Mouse (Mus musculus): ENCODE measurements around the gene Gse1. TPM values are rescaled to one million over a fixed set of nuclear protein-coding genes. Genes with fewer than 3 reads are reported as not detected.

Gene Gse1
- polyA plus RNA-seq, 1 experiment from 2014 or later, result 10.0 TPM

GRCm38 (mm10) chr8:120190810-120191413 lies 37.3 kb upstream of the Gse1 start:
- Histone ChIP-seq H3K4me2 (peak overlapping the region; percentile 61), H3K27me3 (no peaks in the 10 kb centered on the region), H3K9ac (peak overlapping the region; percentile 26; the same call in 1 of the 2 replicates), H3K27ac (peak overlapping the region; percentile 90), H3K4me3 (replicated peaks) (peak overlapping the region; percentile 28), H3K4me1 (peaks cover 47% of the 10 kb centered on the region), H3K36me3 (no peaks in the 10 kb centered on the region), H3K9me3 (replicated peaks) (no peaks in the 10 kb centered on the region)
- 34% methylated on average over 19 of the region's 20 CpGs for WGBS
- ATAC-seq (replicated peaks; ENCODE audit: low FRiP score), result peak; percentile 80

GRCm38 (mm10) chr8:120191633-120192032 lies 36.6 kb upstream of the Gse1 start:
- Histone ChIP-seq H3K36me3 (no peaks in the 10 kb centered on the region), H3K4me2 (peak overlapping the region; percentile 61; the same call in 1 of the 2 replicates), H3K9ac (no peak overlapping the region), H3K4me1 (peaks cover 40% of the 10 kb centered on the region), H3K27ac (peak overlapping the region; percentile 90), H3K27me3 (no peaks in the 10 kb centered on the region), H3K9me3 (replicated peaks) (no peaks in the 10 kb centered on the region), H3K4me3 (replicated peaks) (no peak overlapping the region)
- WGBS, result 72% methylated on average over 5 of the region's 5 CpGs
- ATAC-seq (replicated peaks; ENCODE audit: low FRiP score), result no peak

DNA sequence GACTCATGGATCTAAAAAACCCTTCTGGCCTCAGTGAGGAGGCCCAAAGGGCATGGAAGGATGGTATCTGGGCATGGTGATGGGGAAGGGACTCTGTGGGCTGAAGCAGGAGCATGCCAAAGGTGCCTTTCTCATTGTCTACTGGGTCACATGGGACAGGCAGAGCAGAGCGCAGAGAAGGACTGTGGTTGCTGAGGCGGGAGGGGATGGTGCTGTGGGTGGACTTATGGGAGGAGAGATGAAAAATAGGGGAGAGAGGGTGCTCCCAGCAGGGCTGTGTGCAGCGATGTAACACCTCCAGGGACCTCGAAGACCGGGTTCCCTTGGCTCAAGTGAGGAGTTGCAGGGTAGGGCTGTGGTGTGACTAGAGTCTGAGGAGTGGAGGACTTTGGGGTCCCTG lies 36.1 kb upstream of the Gse1 start:
- H3K9me3 ChIP-seq (replicated peaks), result no peaks in the 10 kb centered on the region
- H3K27ac ChIP-seq, result no peak overlapping the region
- H3K4me2 ChIP-seq, result no peak overlapping the region
- no peaks in the 10 kb centered on the region for H3K27me3 ChIP-seq
- H3K4me3 ChIP-seq (replicated peaks), result no peak overlapping the region
- 100% methylated on average over 5 of the region's 5 CpGs for WGBS
- no peak overlapping the region for H3K9ac ChIP-seq
- H3K4me1 ChIP-seq, result peaks cover 36% of the 10 kb centered on the region
- no peak for ATAC-seq (replicated peaks; ENCODE audit: low FRiP score)
- H3K36me3 ChIP-seq, result no peaks in the 10 kb centered on the region

GRCm38 (mm10) chr8:120201351-120201750 lies 26.9 kb upstream of the Gse1 start:
- peaks cover 7% of the 10 kb centered on the region; the same call in 1 of the 2 replicates for H3K9me3 ChIP-seq (replicated peaks)
- 88% methylated on average over 6 of the region's 6 CpGs for WGBS
- H3K4me1 ChIP-seq, result peaks cover 21% of the 10 kb centered on the region
- no peak overlapping the region for H3K4me3 ChIP-seq (replicated peaks)
- ATAC-seq (replicated peaks; ENCODE audit: low FRiP score), result no peak
- H3K27me3 ChIP-seq, result no peaks in the 10 kb centered on the region
- H3K4me2 ChIP-seq, result no peak overlapping the region
- H3K9ac ChIP-seq, result no peak overlapping the region
- H3K27ac ChIP-seq, result no peak overlapping the region
- H3K36me3 ChIP-seq, result no peaks in the 10 kb centered on the region

DNA sequence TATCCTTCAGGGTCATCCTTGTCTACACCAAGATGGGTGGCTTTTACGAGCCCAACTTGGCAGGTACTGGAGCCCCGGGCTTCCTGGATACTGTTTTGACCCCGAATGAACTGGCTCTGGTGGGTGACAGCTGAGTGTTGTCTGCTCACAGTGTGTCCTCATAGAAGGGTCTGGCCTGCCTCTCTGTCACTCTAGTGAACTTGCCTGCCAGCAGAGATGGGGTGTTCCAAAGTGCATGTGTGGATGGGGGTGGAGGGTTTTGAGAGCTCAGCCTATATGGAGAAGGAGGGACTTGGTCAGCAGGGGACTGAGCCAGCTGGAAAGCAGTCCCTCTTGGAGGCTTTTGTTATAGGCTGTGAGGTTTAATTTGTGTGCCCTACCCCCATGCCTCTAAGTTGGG lies 25.7 kb upstream of the Gse1 start:
- Histone ChIP-seq H3K4me2 (no peak overlapping the region), H3K9ac (no peak overlapping the region), H3K27me3 (no peaks in the 10 kb centered on the region), H3K9me3 (replicated peaks) (peaks cover 7% of the 10 kb centered on the region; the same call in 1 of the 2 replicates), H3K27ac (no peak overlapping the region), H3K4me3 (replicated peaks) (no peak overlapping the region), H3K4me1 (peaks cover 21% of the 10 kb centered on the region), H3K36me3 (no peaks in the 10 kb centered on the region)
- WGBS, result 55% methylated on average over 3 of the region's 3 CpGs
- ATAC-seq (replicated peaks; ENCODE audit: low FRiP score), result no peak; the same call in 1 of the 2 replicates

GRCm38 (mm10) chr8:120204736-120205360 lies 23.4 kb upstream of the Gse1 start:
- Histone ChIP-seq H3K36me3 (no peaks in the 10 kb centered on the region), H3K4me1 (peaks cover 29% of the 10 kb centered on the region), H3K9me3 (replicated peaks) (peaks cover 4% of the 10 kb centered on the region; the same call in 1 of the 2 replicates), H3K4me3 (replicated peaks) (no peak overlapping the region), H3K27ac (no peak overlapping the region), H3K4me2 (no peak overlapping the region), H3K9ac (no peak overlapping the region), H3K27me3 (no peaks in the 10 kb centered on the region)
- WGBS, result 64% methylated on average over 7 of the region's 7 CpGs
- peak; percentile 22; the same call in 1 of the 2 replicates for ATAC-seq (replicated peaks; ENCODE audit: low FRiP score)

DNA sequence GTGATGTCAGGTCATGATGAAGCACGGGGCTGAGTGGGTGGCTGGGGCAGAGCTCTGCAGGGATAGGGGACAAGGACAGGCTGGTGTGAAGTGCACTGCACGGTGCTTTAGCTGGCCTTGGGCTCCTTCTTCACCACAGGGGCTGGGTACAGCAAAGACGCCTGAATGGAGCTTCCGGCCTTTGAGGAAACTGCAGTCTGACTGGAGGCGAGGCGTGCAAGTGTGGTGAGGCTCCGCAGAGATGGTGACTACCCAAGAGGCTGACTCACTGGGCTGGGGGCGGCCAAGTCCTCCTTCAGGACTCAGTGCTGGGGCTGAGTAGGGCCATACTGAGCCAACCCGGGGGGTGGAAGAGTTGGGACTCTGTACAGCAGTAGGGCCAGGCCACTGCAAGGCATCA lies 22.3 kb upstream of the Gse1 start:
- Histone ChIP-seq H3K4me1 (peaks cover 39% of the 10 kb centered on the region), H3K27ac (no peak overlapping the region)
- no peak for ATAC-seq (replicated peaks; ENCODE audit: low FRiP score)

GRCm38 (mm10) chr8:120207364-120207763 lies 20.9 kb upstream of the Gse1 start:
- 84% methylated on average over 8 of the region's 8 CpGs for WGBS
- no peak overlapping the region for H3K27ac ChIP-seq

More for the DNA sequence above, 22.3 kb upstream of the Gse1 start:
- Histone ChIP-seq H3K4me3 (replicated peaks) (no peak overlapping the region), H3K9me3 (replicated peaks) (no peaks in the 10 kb centered on the region), H3K27me3 (no peaks in the 10 kb centered on the region), H3K36me3 (no peaks in the 10 kb centered on the region), H3K9ac (no peak overlapping the region), H3K4me2 (no peak overlapping the region)
- WGBS, result 70% methylated on average over 9 of the region's 9 CpGs

GRCm38 (mm10) chr8:120208113-120208512 lies 20.1 kb upstream of the Gse1 start:
- Histone ChIP-seq H3K9me3 (replicated peaks) (no peaks in the 10 kb centered on the region), H3K27me3 (peaks cover 3% of the 10 kb centered on the region; the same call in 1 of the 2 replicates), H3K4me1 (peaks cover 49% of the 10 kb centered on the region), H3K4me3 (replicated peaks) (no peak overlapping the region), H3K4me2 (no peak overlapping the region), H3K27ac (no peak overlapping the region), H3K36me3 (no peaks in the 10 kb centered on the region), H3K9ac (no peak overlapping the region)
- WGBS, result 29% methylated on average over 11 of the region's 11 CpGs
- ATAC-seq (replicated peaks; ENCODE audit: low FRiP score), result no peak

More at GRCm38 (mm10) chr8:120207364-120207763, 20.9 kb upstream of the Gse1 start:
- H3K9ac ChIP-seq, result no peak overlapping the region
- no peaks in the 10 kb centered on the region for H3K27me3 ChIP-seq
- H3K4me1 ChIP-seq, result peaks cover 49% of the 10 kb centered on the region
- no peaks in the 10 kb centered on the region for H3K9me3 ChIP-seq (replicated peaks)
- no peak for ATAC-seq (replicated peaks; ENCODE audit: low FRiP score)
- H3K4me2 ChIP-seq, result no peak overlapping the region
- H3K4me3 ChIP-seq (replicated peaks), result no peak overlapping the region
- H3K36me3 ChIP-seq, result no peaks in the 10 kb centered on the region

- no peaks in the 10 kb centered on the region for H3K36me3 ChIP-seq
- WGBS, result 12% methylated on average over 4 of the region's 4 CpGs
- no peak overlapping the region for H3K9ac ChIP-seq
- no peak overlapping the region for H3K4me3 ChIP-seq (replicated peaks)
- peaks cover 52% of the 10 kb centered on the region for H3K4me1 ChIP-seq
- H3K9me3 ChIP-seq (replicated peaks), result no peaks in the 10 kb centered on the region
- H3K4me2 ChIP-seq, result no peak overlapping the region
- H3K27ac ChIP-seq, result no peak overlapping the region
- peaks cover 5% of the 10 kb centered on the region; the same call in 1 of the 2 replicates for H3K27me3 ChIP-seq
- no peak for ATAC-seq (replicated peaks; ENCODE audit: low FRiP score)
These were observed 16.9 kb upstream of the Gse1 start for GRCm38 (mm10) chr8:120211345-120211744.

DNA sequence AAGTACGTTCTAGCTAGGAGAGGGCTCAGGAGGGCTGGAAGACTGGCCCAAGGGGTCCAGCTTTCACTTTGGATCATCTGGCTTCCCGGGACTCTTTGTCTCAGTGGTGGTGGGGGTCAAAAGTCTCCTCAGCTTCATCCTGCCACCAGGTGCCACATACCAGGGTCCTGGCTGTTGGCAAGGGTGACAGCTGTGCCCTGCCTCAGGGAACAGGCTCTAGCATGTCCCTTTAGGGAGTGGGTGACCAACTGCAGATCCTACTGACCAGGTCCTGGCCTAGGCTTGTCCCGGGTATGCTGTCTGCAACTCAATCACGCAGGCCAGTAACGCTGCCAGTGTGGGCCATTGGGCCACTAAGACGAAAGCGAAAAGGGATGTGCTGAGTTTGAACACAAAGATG lies 15.7 kb upstream of the Gse1 start:
- Histone ChIP-seq H3K4me2 (no peak overlapping the region), H3K9ac (no peak overlapping the region), H3K4me3 (replicated peaks) (no peak overlapping the region), H3K27me3 (peaks cover 5% of the 10 kb centered on the region; the same call in 1 of the 2 replicates), H3K27ac (no peak overlapping the region), H3K36me3 (no peaks in the 10 kb centered on the region), H3K4me1 (peaks cover 65% of the 10 kb centered on the region), H3K9me3 (replicated peaks) (no peaks in the 10 kb centered on the region)
- WGBS, result 91% methylated on average over 7 of the region's 7 CpGs
- no peak for ATAC-seq (replicated peaks; ENCODE audit: low FRiP score)

- H3K9me3 ChIP-seq (replicated peaks), result no peaks in the 10 kb centered on the region
- WGBS, result 95% methylated on average over 3 of the region's 3 CpGs
- peaks cover 5% of the 10 kb centered on the region; the same call in 1 of the 2 replicates for H3K27me3 ChIP-seq
- H3K36me3 ChIP-seq, result no peaks in the 10 kb centered on the region
- no peak overlapping the region for H3K4me2 ChIP-seq
- no peak overlapping the region for H3K9ac ChIP-seq
- no peak for ATAC-seq (replicated peaks; ENCODE audit: low FRiP score)
- no peak overlapping the region for H3K4me3 ChIP-seq (replicated peaks)
- H3K27ac ChIP-seq, result no peak overlapping the region
- peaks cover 65% of the 10 kb centered on the region for H3K4me1 ChIP-seq
These were observed 15.0 kb upstream of the Gse1 start for GRCm38 (mm10) chr8:120213229-120213628.
